Mouse (Mus musculus) adrenal gland, postnatal 14 days (tissue): ENCODE measurements around the gene Gm3099. TPM values are rescaled to one million over a fixed set of nuclear protein-coding genes. Genes with fewer than 3 reads are reported as not detected.
"Not testable (repeated sequence)": the region's sequence is repeated elsewhere in the genome, so short reads cannot be mapped to it uniquely, and the experiment has no call there.

Experiments used
- DNase-seq: peaks from one replicate; pipeline ENCODE4 v3.0.0; 2021; ENCODE audit warnings: mixed read lengths
- long read RNA-seq, 2 experiments: library from polyadenylated mRNA; stranded (forward); transcript quantifications; one replicate each; pipeline ENCODE4 v2.0.0; 2021
- total RNA-seq: library from RNA; stranded (reverse); gene quantifications from 2 replicates; pipeline ENCODE4 v1.2.3, GENCODE M21; 2021

Gene Gm3099
- total RNA-seq: not detected in 2 replicates
- long read RNA-seq, experiment 1: 0 reads
- long read RNA-seq, experiment 2: 0 reads

GRCm38 (mm10) chr14:3998094-3998493 lies at the start of gene Gm3099:
TSS of gene Gm3099 (plus strand) at chr14:3998394.
- not testable (repeated sequence) for DNase-seq

- DNase-seq: not testable (repeated sequence)
These were observed 34.9 kb upstream of the Gm3099 start, which contains the start of gene Gm3095 for GRCm38 (mm10) chr14:3963247-3963646. TSS of gene Gm3095 (plus strand) at chr14:3963547.

GRCm38 (mm10) chr14:4023641-4024040 lies 25.4 kb downstream of the Gm3099 start, which contains the start of gene Gm5796:
TSS of gene Gm5796 (plus strand) at chr14:4023941.
- not testable (repeated sequence) for DNase-seq

Other genes with a start within 250 kb of the Gm3099 start
- gene Gm3002, start 188.3 kb upstream of the Gm3099 start, total RNA-seq: 0.22 TPM in 1 of 2 replicates, not detected in the other
- not detected in 2 replicates for gene Gm3033, start 152.1 kb upstream of the Gm3099 start, total RNA-seq
- gene Gm2916, start 114.2 kb upstream of the Gm3099 start, total RNA-seq: not detected in 2 replicates
- not detected in 2 replicates for gene Gm3029, start 66.6 kb upstream of the Gm3099 start, total RNA-seq
- gene Gm3095, start 34.8 kb upstream of the Gm3099 start, total RNA-seq: not detected in 2 replicates
- gene Gm5796, start 25.5 kb downstream of the Gm3099 start, total RNA-seq: 0.45 and 1.7 TPM in 2 replicates
- 0.26 and 0.37 TPM in 2 replicates for gene Gm3115, start 85.7 kb downstream of the Gm3099 start, total RNA-seq
- 1.4 and 2.1 TPM in 2 replicates for gene Gm8108, start 112.1 kb downstream of the Gm3099 start, total RNA-seq
- gene Gm3127, start 166.6 kb downstream of the Gm3099 start, total RNA-seq: not detected in 2 replicates
- not detected in 2 replicates for gene Gm2974, start 184.2 kb downstream of the Gm3099 start, total RNA-seq